Mouse (Mus musculus) thymus, postnatal 0 days (tissue): ENCODE measurements around the gene Bcam. TPM values are rescaled to one million over a fixed set of nuclear protein-coding genes. Genes with fewer than 3 reads are reported as not detected.

ENCODE experiments used
- DNase-seq: peaks from one replicate; pipeline ENCODE4 v3.0.0-alpha.2; 2015; ENCODE audit warnings: low spot score
- polyA plus RNA-seq: library from polyadenylated mRNA; unstranded; fragments of >200 nt; fragmentation: Nextera tagmentation; extraction: Ambion mirVana; gene quantifications from 2 replicates; pipeline ENCODE4 v1.2.1, GENCODE M21; 2015

The Bcam gene
- polyA plus RNA-seq, 1 experiment from 2014 or later = 30.9 TPM

DNA sequence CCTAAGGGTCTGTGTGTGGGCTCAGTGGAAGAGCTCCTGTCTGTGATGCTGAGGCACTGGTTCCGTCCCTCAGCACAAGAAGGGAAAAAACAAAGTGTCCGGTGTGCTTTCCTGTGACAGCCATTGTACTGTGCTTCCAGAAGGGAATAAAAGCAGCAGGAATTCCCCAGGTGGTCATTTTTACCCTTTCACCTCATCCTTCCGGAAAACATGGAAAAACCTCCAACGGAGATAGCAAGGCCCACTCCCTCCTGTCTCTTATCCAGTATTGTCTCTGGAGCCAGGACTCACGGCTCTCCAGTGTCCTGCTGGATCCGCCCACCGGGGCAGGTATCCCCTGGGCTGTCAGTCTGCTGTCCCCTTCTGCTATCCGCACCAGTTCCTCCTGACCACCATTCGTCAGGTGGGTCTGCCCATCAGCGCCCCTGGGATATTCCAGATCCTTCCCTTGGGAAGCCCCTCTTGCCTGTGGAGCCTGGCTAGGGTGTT lies 36.6 kb downstream of the Bcam start:
- DNase-seq = no peak

DNA sequence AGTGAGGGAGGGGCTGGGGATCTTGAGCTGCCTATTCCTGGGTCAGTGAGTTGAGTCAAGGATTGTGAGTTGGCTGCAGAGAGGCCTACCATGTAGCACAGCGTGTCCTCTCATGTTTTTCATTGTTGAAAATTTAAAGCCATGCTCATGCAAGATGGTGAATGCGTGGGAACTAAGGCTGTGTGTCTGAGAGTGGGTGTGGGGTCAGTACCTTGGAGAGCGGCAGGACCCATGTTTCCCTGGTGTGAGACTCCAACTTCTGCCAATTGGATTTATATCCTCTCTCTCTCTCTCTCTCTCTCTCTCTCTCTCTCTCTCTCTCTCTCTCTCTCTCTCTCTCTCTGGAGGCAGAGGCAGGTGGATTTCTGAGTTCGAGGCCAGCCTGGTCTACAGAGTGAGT lies 44.3 kb downstream of the Bcam start:
- DNase-seq = no peak

DNA sequence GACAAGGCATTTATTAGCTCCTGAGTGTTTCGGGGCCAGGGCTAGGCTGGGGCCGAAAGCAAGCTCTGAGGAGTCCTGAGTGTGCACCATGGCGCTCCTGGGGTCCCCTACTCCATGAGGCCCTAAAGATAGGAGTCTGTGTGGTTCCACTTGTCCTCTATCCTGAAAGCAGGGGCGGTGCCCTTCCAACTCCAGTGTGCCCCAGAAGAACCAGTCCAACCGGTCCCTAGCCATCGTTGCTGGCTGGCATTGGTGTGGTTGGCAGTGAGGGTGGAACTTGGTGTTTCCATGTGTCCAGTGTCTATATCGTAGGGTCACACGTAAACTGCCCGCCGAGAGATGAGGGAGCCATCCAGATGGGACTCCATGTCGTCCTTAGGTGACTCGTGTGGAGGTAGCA lies 46.6 kb downstream of the Bcam start:
- DNase-seq = no peak

DNA sequence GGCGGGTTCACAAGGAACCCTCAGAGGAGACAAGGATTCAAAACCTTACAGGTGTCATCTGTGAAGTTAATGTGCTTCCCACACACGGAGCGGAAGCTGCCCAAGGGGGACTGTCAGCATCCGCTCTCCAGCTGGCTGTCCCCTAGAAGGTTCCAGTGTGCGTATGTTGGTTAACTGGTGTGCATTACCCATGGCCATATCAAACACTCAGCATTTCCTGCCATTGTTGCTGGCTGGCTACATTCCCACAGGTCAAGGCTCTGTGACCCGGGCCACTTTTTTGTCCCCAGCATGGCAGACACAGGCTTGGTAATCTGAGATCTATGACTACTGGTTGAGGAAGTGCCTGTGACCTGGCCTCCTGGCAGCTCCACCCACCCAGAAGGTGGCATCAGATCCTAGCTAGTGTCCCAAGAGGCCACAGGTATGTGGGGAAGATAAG lies 48.0 kb downstream of the Bcam start:
- DNase-seq = no peak

DNA sequence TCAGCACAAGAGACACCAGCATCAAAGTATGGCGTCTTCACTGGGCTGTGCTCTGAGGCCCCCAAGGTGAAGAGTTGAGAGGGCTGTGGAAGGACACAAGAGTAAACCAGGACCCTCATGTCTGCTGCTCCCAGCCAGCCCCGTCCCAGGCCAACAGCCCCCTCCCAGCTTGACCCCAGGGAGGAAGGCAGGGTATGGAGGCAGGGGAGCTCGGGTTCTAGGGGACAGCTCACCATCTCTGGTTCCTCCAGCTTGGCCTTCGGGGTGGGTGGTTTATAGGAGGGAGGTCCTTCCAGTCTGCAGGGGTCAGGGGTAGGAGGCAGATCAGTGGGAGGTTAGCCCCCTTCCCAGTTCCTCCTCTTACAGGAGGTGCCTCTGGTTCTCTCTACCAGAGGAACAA lies 51.6 kb downstream of the Bcam start:
- no peak for DNase-seq

DNA sequence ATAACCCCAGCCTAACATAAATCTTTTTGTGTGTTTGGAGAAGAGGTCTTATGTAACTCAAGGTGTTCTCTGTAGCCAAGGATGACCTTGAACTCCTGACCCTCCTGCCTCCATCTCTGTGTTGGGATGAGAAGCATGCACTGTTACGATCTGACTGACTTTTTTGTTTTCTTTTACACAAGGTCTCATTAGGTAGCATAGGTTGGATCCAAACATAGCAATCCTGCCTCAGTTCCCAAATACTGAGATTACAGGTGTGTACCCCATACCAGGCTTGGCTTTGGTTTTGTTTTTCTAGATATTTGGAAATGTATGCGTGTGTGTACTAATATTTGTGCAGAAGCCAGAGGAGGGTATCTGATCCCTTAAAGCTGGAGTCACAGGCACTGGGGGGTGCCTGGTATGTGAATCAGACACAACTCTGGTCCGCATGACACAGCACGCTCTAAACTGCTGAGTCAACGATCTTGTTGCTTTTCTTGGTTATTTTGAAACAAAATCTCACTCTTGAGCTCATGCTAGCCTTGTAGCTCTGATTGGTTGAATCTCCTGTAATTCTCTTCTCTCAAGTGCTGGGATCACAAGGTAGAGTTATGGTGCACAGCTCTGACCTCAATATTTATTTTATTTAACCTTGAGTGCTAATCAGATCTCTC lies 52.4 kb downstream of the Bcam start:
- no peak for DNase-seq

DNA sequence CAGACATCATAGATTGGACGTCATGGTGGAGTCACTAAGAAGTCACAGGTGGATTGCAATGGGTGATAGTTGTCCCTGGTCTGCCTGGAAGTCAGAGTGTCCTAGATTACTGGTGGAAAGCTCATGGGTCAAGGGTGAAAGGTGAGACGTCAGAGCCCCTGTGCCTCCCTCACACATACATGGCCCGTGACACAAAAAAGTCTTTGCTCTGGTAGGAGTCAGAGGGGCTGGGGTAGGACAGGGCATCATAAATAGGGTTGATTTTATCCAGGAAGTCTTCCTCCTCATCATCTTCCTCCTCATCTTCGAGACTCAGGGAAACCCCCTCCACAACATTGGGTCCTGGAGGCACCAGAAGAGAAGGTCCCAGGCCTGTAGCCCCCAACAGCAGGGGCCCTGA lies 53.5 kb downstream of the Bcam start:
- DNase-seq = no peak

DNA sequence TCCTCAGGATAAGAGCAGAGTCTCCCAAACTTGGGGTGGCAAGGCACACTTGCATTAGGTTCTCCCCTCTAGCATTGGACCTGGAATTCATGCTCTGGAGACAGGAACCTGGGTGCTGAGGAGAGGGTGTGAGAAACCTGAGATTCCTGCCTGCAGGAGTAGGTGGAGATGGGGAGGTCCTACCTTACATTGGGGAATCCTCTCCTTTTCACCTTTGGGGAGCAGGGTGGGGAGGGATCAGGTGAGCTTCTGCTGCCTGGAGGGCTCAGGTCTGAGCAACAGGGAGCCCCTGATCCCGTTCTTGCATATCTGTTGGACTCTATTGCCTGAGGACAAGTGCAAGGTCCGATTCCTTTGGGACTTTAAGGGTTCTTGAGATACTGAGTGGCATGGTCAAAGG lies 54.0 kb downstream of the Bcam start:
- DNase-seq = no peak

DNA sequence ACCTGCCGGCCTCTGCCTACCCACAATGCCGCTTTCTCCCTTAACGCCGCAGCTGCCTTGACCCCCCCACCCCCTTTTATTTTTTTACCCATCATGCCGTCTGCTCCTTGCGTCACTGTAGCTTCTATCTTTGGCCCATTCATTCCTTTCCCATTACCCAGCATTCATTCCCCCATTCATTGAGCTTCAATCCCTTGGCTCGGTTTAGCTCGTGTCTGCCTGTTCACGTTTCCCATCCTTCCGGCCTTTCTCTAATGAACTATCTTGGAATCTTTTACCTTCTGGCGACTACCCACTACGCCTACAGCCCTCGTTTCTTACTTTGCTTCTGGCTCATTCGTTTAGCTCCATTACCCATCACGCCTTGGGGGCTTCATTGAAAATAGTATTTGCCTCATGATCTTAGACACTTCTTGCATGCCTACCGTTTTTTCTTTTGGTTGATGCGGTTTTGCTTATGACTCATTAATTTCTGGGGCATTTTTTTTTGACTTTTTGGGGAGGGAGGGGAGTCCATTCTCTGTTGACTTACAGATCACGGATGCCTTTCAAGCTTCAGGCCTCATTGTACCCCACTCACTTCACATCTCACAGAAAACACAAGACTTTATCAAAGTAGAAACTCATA lies 54.6 kb downstream of the Bcam start:
- no peak for DNase-seq

DNA sequence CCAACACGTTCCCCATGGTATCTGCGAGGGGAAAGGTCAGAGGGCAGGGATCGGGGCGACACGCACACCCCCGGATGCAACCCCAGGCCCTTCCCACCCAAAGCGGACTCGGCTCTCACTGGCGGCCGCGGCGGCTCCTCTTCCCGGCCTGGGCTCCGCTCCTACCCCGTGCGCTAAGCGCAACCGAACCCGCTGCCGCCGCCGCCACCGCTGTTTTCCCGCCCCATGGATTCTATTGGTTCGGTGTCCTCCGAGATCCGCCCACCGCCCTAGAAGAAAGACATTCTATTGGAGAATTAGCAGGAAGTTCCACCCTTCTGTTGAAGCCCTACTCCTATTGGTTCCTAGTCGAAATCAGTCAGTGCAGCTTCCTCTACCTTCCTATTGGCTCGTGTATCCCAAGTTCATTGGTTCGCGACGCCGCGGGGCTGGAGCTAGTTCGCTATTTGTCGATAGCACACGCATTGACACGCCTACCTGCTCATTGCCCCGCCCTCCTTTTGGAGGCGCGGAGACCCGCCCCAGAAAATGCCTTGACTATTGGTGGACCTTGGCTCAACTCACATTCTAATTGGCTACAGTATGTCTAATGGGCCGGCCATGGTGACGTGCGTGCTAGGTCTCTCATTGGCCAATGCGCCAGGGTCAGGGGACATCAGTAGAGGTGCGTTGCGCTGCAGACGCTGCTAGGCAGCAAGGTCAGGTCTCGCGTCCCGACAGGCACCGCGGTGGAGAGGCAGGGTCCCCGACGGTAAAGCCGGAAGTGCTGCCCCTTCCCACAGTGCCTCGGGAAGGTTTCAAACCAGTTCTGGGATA lies 55.4 kb downstream of the Bcam start, which contains the start of gene Tomm40:
TSS of gene Tomm40 (minus strand) at position 200 of the 816 bp plus-strand sequence.
- peak; percentile 100 for DNase-seq

DNA sequence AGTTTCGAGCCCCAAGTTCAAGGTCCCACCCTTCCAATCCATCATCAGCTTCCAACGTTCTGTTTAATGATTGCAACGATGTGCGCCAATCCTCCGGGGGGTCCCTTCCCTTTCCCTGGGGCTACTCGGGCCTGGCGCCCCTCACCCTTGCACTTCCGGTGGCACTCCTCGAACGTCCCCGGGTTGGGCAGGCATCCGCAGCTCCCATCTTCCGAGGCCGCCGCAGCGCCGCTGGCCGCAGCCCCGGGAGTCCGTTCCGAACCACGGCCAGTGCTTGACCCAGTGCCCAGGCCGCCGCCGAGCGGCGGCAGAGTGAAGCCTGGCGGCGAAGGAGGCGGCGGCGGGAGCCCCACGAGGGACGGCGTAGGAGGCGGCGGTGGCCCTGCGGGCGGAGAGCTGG lies 56.0 kb downstream of the Bcam start:
- no peak for DNase-seq

DNA sequence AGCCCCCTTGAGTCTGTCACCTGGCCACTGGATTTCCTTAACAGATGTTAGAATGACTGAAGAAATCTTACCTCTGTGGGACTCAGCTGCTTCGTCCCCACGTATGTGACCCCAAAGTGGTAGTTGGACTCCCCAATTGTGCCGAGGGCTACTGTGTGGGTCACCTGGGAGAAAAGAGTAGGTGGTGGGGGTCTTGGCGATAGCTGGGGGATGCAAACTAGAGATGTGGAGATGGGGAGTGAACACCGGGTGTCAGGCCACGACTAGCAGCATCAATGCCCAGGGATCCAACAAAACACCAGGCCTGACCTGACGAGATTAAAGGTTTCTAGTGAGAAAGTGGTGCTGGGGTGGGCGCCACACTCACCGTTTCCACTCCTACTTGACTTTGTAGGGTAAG lies 57.2 kb downstream of the Bcam start:
- DNase-seq = no peak

DNA sequence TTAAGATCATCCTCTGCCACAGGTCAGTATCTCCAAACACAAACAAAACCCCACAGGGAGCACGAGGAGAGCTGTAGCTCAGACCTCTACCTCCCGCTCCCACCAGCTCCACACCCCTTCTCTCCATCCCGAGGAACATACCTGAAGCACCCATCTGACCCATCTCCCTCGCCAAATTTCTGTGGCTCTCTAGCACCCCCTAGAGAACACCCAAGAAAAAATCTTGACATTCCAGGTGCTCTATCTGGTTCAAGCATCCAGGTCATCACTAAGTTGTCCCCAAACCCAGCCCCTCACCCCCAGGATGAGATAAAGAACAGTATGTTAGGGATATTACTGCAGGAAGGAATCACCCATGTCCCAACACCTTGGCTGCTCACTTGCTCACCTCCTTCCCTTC lies 57.6 kb downstream of the Bcam start:
- DNase-seq = peak; percentile 45

DNA sequence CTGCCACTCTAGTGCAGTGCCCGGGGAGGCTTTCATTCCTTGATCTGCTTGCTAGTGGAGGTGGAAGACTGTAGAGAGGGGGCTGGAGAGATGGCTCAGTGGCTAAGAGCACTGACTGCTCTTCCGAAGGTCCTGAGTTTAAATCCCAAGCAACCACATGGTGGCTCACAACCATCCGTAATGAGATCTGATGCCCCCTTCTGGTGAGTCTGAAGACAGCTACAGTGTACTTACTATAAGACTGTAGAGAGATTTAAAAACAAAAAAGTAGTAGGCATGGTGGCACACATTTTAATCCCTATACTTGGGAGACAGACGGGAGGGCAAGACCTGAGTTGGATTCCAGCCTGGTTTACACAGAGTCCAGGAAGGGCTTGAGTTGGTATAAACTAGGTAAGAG lies 58.4 kb downstream of the Bcam start:
- peak; percentile 27 for DNase-seq

DNA sequence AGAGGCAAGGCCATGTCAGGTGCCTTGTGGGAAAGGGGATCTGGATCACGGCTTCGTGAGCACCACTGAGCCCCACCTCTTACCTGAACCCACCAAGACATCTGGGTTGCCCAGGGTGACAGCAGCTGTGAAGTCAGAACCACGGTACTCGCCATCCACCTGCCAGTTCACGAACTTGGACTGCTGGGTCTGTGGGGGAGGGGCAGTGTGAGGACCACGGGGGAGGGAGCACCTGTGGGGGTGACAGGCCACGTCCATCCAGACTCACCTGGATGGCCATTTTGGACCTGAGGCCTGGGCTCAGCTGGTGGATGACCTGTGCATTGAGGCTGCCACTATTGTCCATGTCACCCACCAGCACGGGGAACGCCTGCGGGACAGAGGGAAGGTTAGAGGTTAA lies 60.2 kb downstream of the Bcam start:
- DNase-seq = no peak

Other genes with a start within 250 kb of the Bcam start
- 11.7 and 15.6 TPM in 2 replicates for gene Ppp1r37, start 207.9 kb downstream of the Bcam start, polyA plus RNA-seq
- 1.5 and 2.0 TPM in 2 replicates for gene Zfp296, start 193.7 kb downstream of the Bcam start, polyA plus RNA-seq
- gene Gemin7, start 193.4 kb downstream of the Bcam start, polyA plus RNA-seq = 133 and 134 TPM in 2 replicates
- 35.2 and 41.3 TPM in 2 replicates for gene Clasrp, start 166.5 kb downstream of the Bcam start, polyA plus RNA-seq
- gene Relb, start 141.6 kb downstream of the Bcam start, polyA plus RNA-seq = 37.2 and 38.0 TPM in 2 replicates
- 57.5 and 66.6 TPM in 2 replicates for gene Clptm1, start 106.0 kb downstream of the Bcam start, polyA plus RNA-seq
- gene Apoc2, start 93.1 kb downstream of the Bcam start, polyA plus RNA-seq = 3.4 and 3.8 TPM in 2 replicates
- 0.59 TPM in 1 of 2 replicates, not detected in the other for gene Gm44805, start 89.6 kb downstream of the Bcam start, polyA plus RNA-seq
- 0.29 and 0.75 TPM in 2 replicates for gene Apoc4, start 89.5 kb downstream of the Bcam start, polyA plus RNA-seq
- gene Apoc1, start 78.4 kb downstream of the Bcam start, polyA plus RNA-seq = 21.1 and 21.3 TPM in 2 replicates
- 624 and 627 TPM in 2 replicates for gene Apoe, start 71.8 kb downstream of the Bcam start, polyA plus RNA-seq
- 132 and 140 TPM in 2 replicates for gene Tomm40, start 55.6 kb downstream of the Bcam start, polyA plus RNA-seq
- gene Nectin2, start 20.5 kb downstream of the Bcam start, polyA plus RNA-seq = 7.0 and 7.1 TPM in 2 replicates
- gene Cblc, start 25.8 kb upstream of the Bcam start, polyA plus RNA-seq = 2.6 and 4.2 TPM in 2 replicates
- gene Bcl3, start 51.8 kb upstream of the Bcam start, polyA plus RNA-seq = 9.5 and 13.1 TPM in 2 replicates
- gene Gm19345, start 81.0 kb upstream of the Bcam start, polyA plus RNA-seq = not detected in 2 replicates
- gene Ceacam16, start 90.3 kb upstream of the Bcam start, polyA plus RNA-seq = 0.46 and 0.59 TPM in 2 replicates
- gene Ceacam19, start 116.9 kb upstream of the Bcam start, polyA plus RNA-seq = 0.10 and 0.14 TPM in 2 replicates
- gene Pvr, start 150.1 kb upstream of the Bcam start, polyA plus RNA-seq = 33.7 and 52.4 TPM in 2 replicates
- 14.8 and 15.5 TPM in 2 replicates for gene Igsf23, start 179.7 kb upstream of the Bcam start, polyA plus RNA-seq
- gene Ceacam20, start 194.4 kb upstream of the Bcam start, polyA plus RNA-seq = 0.06 TPM in 1 of 2 replicates, not detected in the other
- gene Nlrp9b, start 220.4 kb upstream of the Bcam start, polyA plus RNA-seq = not detected in 2 replicates